Mouse (Mus musculus): ENCODE results near the gene Slco2a1. TPM values are rescaled to one million over a fixed set of nuclear protein-coding genes. Genes with fewer than 3 reads are reported as not detected.

The Slco2a1 gene
- polyA plus RNA-seq (2015; fragmentation: Nextera tagmentation; extraction: Ambion mirVana), result 0.73 and 1.5 TPM in 2 replicates

DNA sequence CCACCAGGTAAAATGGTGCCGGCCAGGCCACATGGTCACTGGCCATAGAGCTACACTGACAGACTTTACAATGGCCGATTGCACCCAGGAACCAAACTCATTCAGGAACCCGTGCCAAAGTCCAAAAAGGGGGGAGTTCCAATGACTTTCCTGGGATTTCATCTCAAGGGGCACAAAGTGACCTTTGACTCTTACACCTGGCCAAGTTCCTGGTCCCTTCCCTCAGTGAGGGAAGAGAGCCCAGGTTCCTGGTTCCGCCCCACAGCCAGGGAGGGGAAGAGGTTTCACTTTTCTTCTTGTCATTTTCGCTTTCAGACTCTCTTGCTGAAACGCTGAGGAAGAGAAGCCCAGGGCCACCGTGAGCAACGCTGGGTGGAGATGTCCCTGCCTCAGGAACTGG, at the start of gene Slco2a1:
Gene Slco2a1 (plus strand): TSS at position 251 of the 400 bp plus-strand sequence.

DNA sequence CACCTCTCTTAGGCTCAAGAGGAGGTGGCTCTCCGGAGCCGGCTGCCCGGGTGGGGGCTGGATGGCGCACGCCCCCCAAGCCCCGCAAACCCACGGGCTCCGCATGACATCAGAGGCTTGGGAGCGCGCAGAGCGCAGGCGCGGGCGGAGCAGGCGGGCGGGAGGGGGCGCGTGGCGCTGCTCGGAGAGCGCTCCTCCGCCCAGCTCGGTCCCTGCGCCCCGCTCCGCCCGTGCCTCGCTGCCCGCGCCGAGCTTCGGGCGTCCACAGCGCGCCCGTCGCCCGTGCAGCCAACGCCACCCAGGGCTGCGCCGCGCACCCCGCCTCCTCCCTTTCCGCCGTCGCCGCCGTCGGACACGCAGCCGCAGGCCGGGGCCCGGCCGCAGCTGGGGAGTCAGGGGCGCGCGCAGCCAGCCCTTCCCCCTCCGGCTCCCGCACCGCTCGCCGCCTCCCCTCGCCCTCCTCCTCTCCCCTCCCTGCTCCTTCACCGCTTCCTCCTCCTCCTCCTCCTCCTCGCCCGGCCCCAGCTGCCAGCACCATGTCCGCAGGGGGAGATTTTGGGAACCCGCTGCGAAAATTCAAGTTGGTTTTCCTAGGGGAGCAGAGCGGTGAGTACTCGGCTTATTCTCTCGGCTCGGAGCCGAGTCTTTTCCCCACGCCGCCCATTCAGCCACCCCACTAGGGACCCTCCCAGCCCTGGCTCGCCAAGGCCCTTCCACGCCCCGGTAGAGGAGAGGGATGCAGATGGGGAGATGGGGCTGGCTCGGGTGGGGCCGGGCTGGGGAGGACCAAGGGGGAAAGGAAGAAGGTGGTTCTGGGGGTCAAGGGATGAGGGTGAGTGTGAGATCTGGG, 123.3 kb downstream of the Slco2a1 start, which contains the start of gene Rab6b:
Gene Rab6b (plus strand): TSS at position 167 of the 850 bp plus-strand sequence.

Other genes with a start within 250 kb of the Slco2a1 start
- gene Ryk, start 153.8 kb upstream of the Slco2a1 start, polyA plus RNA-seq (2015; fragmentation: Nextera tagmentation; extraction: Ambion mirVana), result 11.3 and 13.5 TPM in 2 replicates
- 2.4 and 2.8 TPM in 2 replicates for gene Rab6b, start 123.1 kb downstream of the Slco2a1 start, polyA plus RNA-seq (2015; fragmentation: Nextera tagmentation; extraction: Ambion mirVana)
- 21.9 and 24.7 TPM in 2 replicates for gene Srprb, start 213.4 kb downstream of the Slco2a1 start, polyA plus RNA-seq (2015; fragmentation: Nextera tagmentation; extraction: Ambion mirVana)
- 3.7 and 6.4 TPM in 2 replicates for gene Gm20425, start 241.6 kb downstream of the Slco2a1 start, polyA plus RNA-seq (2015; fragmentation: Nextera tagmentation; extraction: Ambion mirVana)
- 77.2 and 686 TPM in 2 replicates for gene Trf, start 241.7 kb downstream of the Slco2a1 start, polyA plus RNA-seq (2015; fragmentation: Nextera tagmentation; extraction: Ambion mirVana)

All from skeletal muscle tissue, postnatal 0 days (tissue).